Mouse (Mus musculus): ENCODE measurements around the gene Loxl4.

Gene Loxl4

GRCm38 (mm10) chr19:42563726-42564270, 48.8 kb downstream of the Loxl4 start:
- DNase-seq (ENCODE audit: low spot score) = no peak

- DNase-seq (ENCODE audit: low spot score) = no peak
Measured at GRCm38 (mm10) chr19:42562981-42563380, 49.6 kb downstream of the Loxl4 start.

- no peak for DNase-seq (ENCODE audit: low spot score)
Measured at GRCm38 (mm10) chr19:42561991-42562390, 50.6 kb downstream of the Loxl4 start.

GRCm38 (mm10) chr19:42558701-42559100, 53.9 kb downstream of the Loxl4 start:
- DNase-seq (ENCODE audit: low spot score) = no peak
